Mouse (Mus musculus): ENCODE data around the gene Nol8. TPM values are rescaled to one million over a fixed set of nuclear protein-coding genes. Genes with fewer than 3 reads are reported as not detected.

The Nol8 gene
- 18.1 and 23.3 TPM in 2 replicates for polyA plus RNA-seq (2012; rRNA removed)

GRCm38 (mm10) chr13:49652481-49653179, at the start of gene Nol8, which contains the start of gene Cenpp:
TSS of gene Nol8 (plus strand) at chr13:49653078.
TSS of gene Cenpp (minus strand) at chr13:49652785.
- H3K4me3 ChIP-seq (ENCODE audit: control insufficient read depth, low read depth, low read length): peak within 1 kb of the TSS; percentile 97
- no peaks in the 10 kb centered on the region for H3K27me3 ChIP-seq (ENCODE audit: control insufficient read depth, insufficient read depth, low read length)
- H3K36me3 ChIP-seq (ENCODE audit: control insufficient read depth, insufficient read depth, low read length): peaks cover 7% of the 10 kb centered on the region
- peak within 1 kb of the TSS; percentile 97 for H3K27ac ChIP-seq (ENCODE audit: control insufficient read depth, insufficient read depth, low read depth, low read length)
- H3K4me1 ChIP-seq (ENCODE audit: control insufficient read depth, insufficient read depth, low read length): no peaks in the 10 kb centered on the region; the same call in 1 of the 2 replicates
- TF ChIP-seq POLR2A (IDR thresholded peaks at IDR 0.05; ENCODE audit: control insufficient read depth, low read depth, low read length) (peak; percentile 65), CTCF (IDR thresholded peaks at IDR 0.05; ENCODE audit: control insufficient read depth, insufficient read depth, insufficient replicate concordance, low read depth, low read length) (no peak)

GRCm38 (mm10) chr13:49603603-49604002, 49.3 kb upstream of the Nol8 start:
- Histone ChIP-seq H3K27ac (ENCODE audit: control insufficient read depth, insufficient read depth, low read depth, low read length) (no peak overlapping the region), H3K4me1 (ENCODE audit: control insufficient read depth, insufficient read depth, low read length) (no peaks in the 10 kb centered on the region), H3K27me3 (ENCODE audit: control insufficient read depth, insufficient read depth, low read length) (no peaks in the 10 kb centered on the region), H3K36me3 (ENCODE audit: control insufficient read depth, insufficient read depth, low read length) (no peaks in the 10 kb centered on the region), H3K4me3 (ENCODE audit: control insufficient read depth, low read depth, low read length) (no peak overlapping the region)
- no peak for TF ChIP-seq POLR2A (IDR thresholded peaks at IDR 0.05; ENCODE audit: control insufficient read depth, low read depth, low read length)
- TF ChIP-seq CTCF (IDR thresholded peaks at IDR 0.05; ENCODE audit: control insufficient read depth, insufficient read depth, insufficient replicate concordance, low read depth, low read length): no peak

DNA sequence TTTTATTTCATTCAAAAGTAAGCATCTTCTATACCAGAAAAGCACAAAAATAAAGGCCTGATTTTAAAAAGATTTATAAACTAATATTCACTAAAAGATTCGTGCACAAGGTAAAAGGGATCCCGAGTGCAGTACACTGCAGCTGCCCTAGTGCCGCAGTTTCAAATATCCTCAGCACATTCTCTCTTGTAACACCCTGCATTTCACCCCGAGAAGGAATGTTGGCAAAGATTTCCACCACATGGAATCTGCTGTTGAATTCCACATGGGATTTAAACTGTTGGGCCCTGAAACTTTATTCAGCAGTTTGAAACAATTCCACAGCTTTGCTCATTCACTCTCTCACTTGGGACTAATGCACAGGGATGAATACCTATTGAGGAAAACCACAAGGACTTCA, 45.2 kb upstream of the Nol8 start, which contains the start of gene Ogn:
Gene Ogn, plus strand, starts transcription at position 333 of the 400 bp plus-strand sequence.
- no peaks in the 10 kb centered on the region for H3K27me3 ChIP-seq (ENCODE audit: control insufficient read depth, insufficient read depth, low read length)

DNA sequence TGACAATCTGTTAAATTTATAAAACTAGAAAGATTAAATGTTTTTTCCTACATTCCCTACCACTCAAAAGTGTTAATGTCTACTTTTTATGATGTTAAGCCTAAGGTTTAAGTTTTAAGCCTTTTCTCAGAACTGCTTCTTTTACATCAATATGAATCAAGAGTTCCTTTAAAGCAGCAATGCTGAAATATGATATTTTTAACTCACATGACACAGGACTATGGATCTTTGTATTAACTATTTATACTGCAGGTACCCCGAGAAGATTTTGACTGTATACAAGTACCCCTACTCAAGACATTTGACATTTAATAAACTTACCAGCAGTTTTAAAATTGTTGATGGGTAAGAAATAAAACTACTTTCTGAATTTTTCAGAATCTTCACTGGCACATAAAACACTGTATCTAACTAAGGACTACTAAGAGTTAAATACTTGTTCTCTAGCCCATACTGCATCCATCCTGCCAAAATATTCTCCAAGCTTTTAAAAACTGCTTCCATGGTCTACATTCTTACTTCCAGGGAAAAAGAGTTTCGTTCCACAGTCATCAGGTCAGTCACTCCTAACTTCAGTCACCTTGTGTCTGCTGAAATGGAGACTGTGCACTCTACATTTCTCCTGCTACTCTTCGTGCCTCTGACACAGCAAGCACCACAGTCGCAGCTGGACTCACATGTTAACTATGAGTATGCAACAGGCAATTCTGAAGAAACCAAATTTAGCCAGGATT, 44.1 kb upstream of the Nol8 start:
- no peaks in the 10 kb centered on the region for H3K36me3 ChIP-seq (ENCODE audit: control insufficient read depth, insufficient read depth, low read length)
- H3K4me3 ChIP-seq (ENCODE audit: control insufficient read depth, low read depth, low read length): no peak overlapping the region
- H3K27me3 ChIP-seq (ENCODE audit: control insufficient read depth, insufficient read depth, low read length): no peaks in the 10 kb centered on the region
- no peak for TF ChIP-seq POLR2A (IDR thresholded peaks at IDR 0.05; ENCODE audit: control insufficient read depth, low read depth, low read length)
- no peak for TF ChIP-seq CTCF (IDR thresholded peaks at IDR 0.05; ENCODE audit: control insufficient read depth, insufficient read depth, insufficient replicate concordance, low read depth, low read length)
- H3K4me1 ChIP-seq (ENCODE audit: control insufficient read depth, insufficient read depth, low read length): no peaks in the 10 kb centered on the region
- H3K27ac ChIP-seq (ENCODE audit: control insufficient read depth, insufficient read depth, low read depth, low read length): no peak overlapping the region

More for the DNA sequence above, 45.2 kb upstream of the Nol8 start, which contains the start of gene Ogn:
- Histone ChIP-seq H3K4me3 (ENCODE audit: control insufficient read depth, low read depth, low read length) (no peak within 1 kb of the TSS), H3K4me1 (ENCODE audit: control insufficient read depth, insufficient read depth, low read length) (no peaks in the 10 kb centered on the region), H3K27ac (ENCODE audit: control insufficient read depth, insufficient read depth, low read depth, low read length) (no peak within 1 kb of the TSS), H3K36me3 (ENCODE audit: control insufficient read depth, insufficient read depth, low read length) (no peaks in the 10 kb centered on the region)
- TF ChIP-seq CTCF (IDR thresholded peaks at IDR 0.05; ENCODE audit: control insufficient read depth, insufficient read depth, insufficient replicate concordance, low read depth, low read length) (no peak), POLR2A (IDR thresholded peaks at IDR 0.05; ENCODE audit: control insufficient read depth, low read depth, low read length) (no peak)

DNA sequence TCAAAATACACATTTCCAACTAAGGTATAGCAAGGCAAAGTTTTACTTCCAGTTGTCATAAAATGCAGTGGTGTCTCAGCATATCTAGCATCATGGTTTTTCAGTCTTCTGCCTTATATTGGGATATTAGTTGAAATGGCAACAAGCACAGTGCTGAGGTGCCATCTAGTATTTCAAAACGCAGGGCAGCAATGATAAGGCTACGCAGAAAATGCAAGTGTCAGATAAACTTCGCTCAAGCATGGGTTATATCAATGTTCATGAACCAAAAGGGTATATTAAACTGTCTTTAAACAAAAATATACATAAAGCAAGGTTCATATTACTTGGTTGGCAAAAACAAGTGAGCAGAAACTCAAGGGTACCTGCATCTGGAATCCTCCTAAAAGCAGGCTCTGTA, 35.9 kb upstream of the Nol8 start:
- Histone ChIP-seq H3K27me3 (ENCODE audit: control insufficient read depth, insufficient read depth, low read length) (no peaks in the 10 kb centered on the region), H3K4me3 (ENCODE audit: control insufficient read depth, low read depth, low read length) (no peak overlapping the region), H3K36me3 (ENCODE audit: control insufficient read depth, insufficient read depth, low read length) (no peaks in the 10 kb centered on the region), H3K4me1 (ENCODE audit: control insufficient read depth, insufficient read depth, low read length) (no peaks in the 10 kb centered on the region), H3K27ac (ENCODE audit: control insufficient read depth, insufficient read depth, low read depth, low read length) (no peak overlapping the region)
- TF ChIP-seq POLR2A (IDR thresholded peaks at IDR 0.05; ENCODE audit: control insufficient read depth, low read depth, low read length) (no peak), CTCF (IDR thresholded peaks at IDR 0.05; ENCODE audit: control insufficient read depth, insufficient read depth, insufficient replicate concordance, low read depth, low read length) (no peak)

DNA sequence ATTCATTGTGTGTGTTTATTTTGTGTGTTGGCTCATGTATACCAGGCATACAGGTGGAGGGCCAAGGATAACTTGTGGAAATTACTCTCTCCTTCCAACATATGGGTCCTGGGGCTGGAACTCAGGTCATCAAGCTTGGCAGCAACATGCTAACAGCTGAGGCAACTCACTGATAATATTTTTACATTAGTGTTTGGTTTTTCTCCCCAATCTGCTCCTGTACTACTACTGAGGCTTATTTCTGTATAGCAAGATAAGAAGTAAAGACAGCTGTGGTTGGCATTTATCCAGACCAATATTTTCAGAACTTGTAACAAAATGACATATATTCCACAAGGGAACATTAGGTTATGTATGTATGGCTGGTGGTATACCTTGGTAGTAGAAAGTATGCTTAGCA, 34.5 kb upstream of the Nol8 start:
- no peaks in the 10 kb centered on the region for H3K27me3 ChIP-seq (ENCODE audit: control insufficient read depth, insufficient read depth, low read length)
- no peak overlapping the region for H3K4me3 ChIP-seq (ENCODE audit: control insufficient read depth, low read depth, low read length)
- no peaks in the 10 kb centered on the region for H3K36me3 ChIP-seq (ENCODE audit: control insufficient read depth, insufficient read depth, low read length)
- no peaks in the 10 kb centered on the region for H3K4me1 ChIP-seq (ENCODE audit: control insufficient read depth, insufficient read depth, low read length)
- H3K27ac ChIP-seq (ENCODE audit: control insufficient read depth, insufficient read depth, low read depth, low read length): no peak overlapping the region
- TF ChIP-seq CTCF (IDR thresholded peaks at IDR 0.05; ENCODE audit: control insufficient read depth, insufficient read depth, insufficient replicate concordance, low read depth, low read length): no peak
- no peak for TF ChIP-seq POLR2A (IDR thresholded peaks at IDR 0.05; ENCODE audit: control insufficient read depth, low read depth, low read length)

DNA sequence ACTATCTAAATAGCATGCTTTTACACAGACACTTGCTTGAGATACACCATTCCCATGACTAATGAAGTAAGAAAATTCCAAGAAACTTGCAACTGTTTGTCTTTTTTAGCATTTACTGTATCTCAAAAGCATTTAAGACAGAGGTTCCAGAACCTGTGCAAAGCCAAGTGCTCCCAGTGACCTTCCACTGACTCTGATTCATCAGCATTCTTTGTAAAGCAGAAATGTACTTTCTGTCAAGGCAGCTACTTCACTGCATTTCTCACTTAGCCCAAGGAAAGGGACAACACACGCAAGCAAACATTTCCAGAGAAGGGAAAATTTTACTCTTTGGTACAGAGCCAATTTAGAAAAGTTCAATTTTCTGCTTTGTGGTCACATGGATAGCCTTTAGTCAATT, 29.7 kb upstream of the Nol8 start:
- H3K36me3 ChIP-seq (ENCODE audit: control insufficient read depth, insufficient read depth, low read length): no peaks in the 10 kb centered on the region

More for the DNA sequence above, 29.7 kb upstream of the Nol8 start:
- no peak overlapping the region for H3K4me3 ChIP-seq (ENCODE audit: control insufficient read depth, low read depth, low read length)
- TF ChIP-seq POLR2A (IDR thresholded peaks at IDR 0.05; ENCODE audit: control insufficient read depth, low read depth, low read length): no peak
- TF ChIP-seq CTCF (IDR thresholded peaks at IDR 0.05; ENCODE audit: control insufficient read depth, insufficient read depth, insufficient replicate concordance, low read depth, low read length): no peak
- H3K4me1 ChIP-seq (ENCODE audit: control insufficient read depth, insufficient read depth, low read length): no peaks in the 10 kb centered on the region
- H3K27ac ChIP-seq (ENCODE audit: control insufficient read depth, insufficient read depth, low read depth, low read length): no peak overlapping the region
- no peaks in the 10 kb centered on the region for H3K27me3 ChIP-seq (ENCODE audit: control insufficient read depth, insufficient read depth, low read length)

Measured in testis, adult 2 months (tissue).